Mouse (Mus musculus) liver, embryonic 13.5 days (tissue): Measurements from ENCODE around the gene Lhx3. TPM values are rescaled to one million over a fixed set of nuclear protein-coding genes. Genes with fewer than 3 reads are reported as not detected.
A peak's percentile ranks its signal among the peaks of the same experiment; 100 is the strongest.

Experiments
- ATAC-seq: fragments of 200-750 bp; cut with Nextera tagmentation; 2 replicates; pipeline ENCODE4 v1.8.0; 2017; ENCODE audit warnings: low read depth, mild to moderate bottlenecking, moderate number of reproducible peaks, moderate library complexity
- DNase-seq: peaks from one replicate; pipeline ENCODE4 v3.0.0; 2022
- H3K27ac ChIP-seq: fragments of 300-500 bp; sonication (generic); 2 replicates; pipeline ENCODE4 v1.5.1; 2015; ENCODE audit warnings: moderate library complexity, mild to moderate bottlenecking, inconsistent platforms
- H3K27me3 ChIP-seq: fragments of 300-500 bp; sonication (generic); 2 replicates; pipeline ENCODE4 v1.6.1; 2015; ENCODE audit warnings: mild to moderate bottlenecking, inconsistent platforms
- H3K36me3 ChIP-seq: fragments of 300-500 bp; sonication (generic); 2 replicates; pipeline ENCODE4 v1.6.1; 2015; ENCODE audit warnings: mild to moderate bottlenecking, inconsistent platforms
- H3K4me1 ChIP-seq: fragments of 300-500 bp; sonication (generic); replicated peaks from 2 replicates; pipeline ENCODE4 v1.6.1; 2015; ENCODE audit warnings: inconsistent platforms
- H3K4me2 ChIP-seq: fragments of 300-500 bp; sonication (generic); 2 replicates; pipeline ENCODE4 v1.6.1; 2015; ENCODE audit warnings: inconsistent platforms, mild to moderate bottlenecking, moderate library complexity
- H3K4me3 ChIP-seq: fragments of 300-500 bp; sonication (generic); replicated peaks from 2 replicates; pipeline ENCODE4 v1.5.1; 2015; ENCODE audit warnings: mild to moderate bottlenecking, inconsistent platforms
- H3K9ac ChIP-seq: fragments of 300-500 bp; sonication (generic); 2 replicates; pipeline ENCODE4 v1.6.1; 2015; ENCODE audit warnings: mild to moderate bottlenecking, inconsistent platforms
- H3K9me3 ChIP-seq: fragments of 300-500 bp; sonication (generic); replicated peaks from 2 replicates; pipeline ENCODE4 v1.6.1; 2016; ENCODE audit warnings: inconsistent platforms
- whole genome bisulfite sequencing: fragments of 180-500 bp; shearing (Covaris S2); methylation state at CpG from one replicate; pipeline ENCODE4 v1.1.7; 2015; ENCODE audit not compliant: insufficient replicate concordance; 5-methylcytosine and 5-hydroxymethylcytosine counted together
- polyA plus RNA-seq: library from polyadenylated mRNA; unstranded; fragments of >200 nt; fragmentation: Nextera tagmentation; extraction: Ambion mirVana; gene quantifications from 2 replicates; pipeline ENCODE4 v1.2.1, GENCODE M21; 2015

The Lhx3 gene
- polyA plus RNA-seq = not detected in 2 replicates

DNA sequence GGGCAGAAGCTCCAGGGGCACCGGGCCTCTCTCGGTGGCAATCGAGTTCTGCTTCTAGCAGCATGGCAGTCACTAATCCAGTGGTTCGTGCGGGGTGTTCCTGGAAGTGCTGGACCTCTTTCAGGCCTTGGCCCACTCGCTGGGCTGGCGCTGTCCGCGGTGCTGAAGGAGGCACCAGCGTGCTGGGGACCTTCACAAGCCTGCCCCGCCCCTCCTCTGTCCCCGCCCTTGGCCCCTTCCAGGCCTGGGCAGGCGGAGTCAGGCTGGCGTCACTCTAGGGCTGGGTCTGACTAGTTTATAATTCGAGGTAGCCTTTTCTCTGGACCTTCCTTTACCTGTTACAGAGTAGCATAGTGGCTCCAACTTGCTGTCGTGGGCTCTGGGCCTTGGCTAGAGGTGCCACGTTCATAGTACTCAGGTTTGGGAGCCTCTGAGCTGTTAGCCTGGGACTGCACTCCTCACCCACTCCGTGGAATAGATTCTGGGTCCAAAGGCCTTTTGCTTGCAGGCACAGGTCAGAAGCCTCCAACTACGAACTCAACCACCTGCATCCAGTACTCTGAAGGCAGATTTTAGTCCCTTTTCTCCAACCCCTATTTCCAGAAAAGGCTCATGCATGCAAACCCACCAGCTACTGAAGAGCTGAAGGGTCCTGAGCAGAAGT, at the start of gene Lhx3:
Gene Lhx3, minus strand, starts transcription at position 164 of the 664 bp plus-strand sequence.
- WGBS = 7% methylated on average over 19 of the region's 19 CpGs
- Histone ChIP-seq H3K36me3 (peaks cover 29% of the 10 kb centered on the region), H3K4me3 (no peak within 1 kb of the TSS), H3K27ac (no peak within 1 kb of the TSS), H3K27me3 (peaks cover 48% of the 10 kb centered on the region), H3K9me3 (no peaks in the 10 kb centered on the region), H3K4me1 (peaks cover 10% of the 10 kb centered on the region), H3K4me2 (peak within 1 kb of the TSS; percentile 5; the same call in 1 of the 2 replicates), H3K9ac (no peak within 1 kb of the TSS)
- DNase-seq (peak; percentile 77), ATAC-seq (peak; percentile 84)

- no peak for DNase-seq
- Histone ChIP-seq H3K27me3 (peaks cover 17% of the 10 kb centered on the region; the same call in 1 of the 2 replicates), H3K27ac (no peak overlapping the region), H3K4me3 (no peak overlapping the region), H3K9ac (no peak overlapping the region), H3K4me2 (no peak overlapping the region), H3K4me1 (no peaks in the 10 kb centered on the region), H3K36me3 (no peaks in the 10 kb centered on the region), H3K9me3 (no peaks in the 10 kb centered on the region)
- 67% methylated on average over 16 of the region's 16 CpGs for WGBS
- ATAC-seq = no peak
Observed at GRCm38 (mm10) chr2:26257315-26258096, 49.4 kb upstream of the Lhx3 start.

DNA sequence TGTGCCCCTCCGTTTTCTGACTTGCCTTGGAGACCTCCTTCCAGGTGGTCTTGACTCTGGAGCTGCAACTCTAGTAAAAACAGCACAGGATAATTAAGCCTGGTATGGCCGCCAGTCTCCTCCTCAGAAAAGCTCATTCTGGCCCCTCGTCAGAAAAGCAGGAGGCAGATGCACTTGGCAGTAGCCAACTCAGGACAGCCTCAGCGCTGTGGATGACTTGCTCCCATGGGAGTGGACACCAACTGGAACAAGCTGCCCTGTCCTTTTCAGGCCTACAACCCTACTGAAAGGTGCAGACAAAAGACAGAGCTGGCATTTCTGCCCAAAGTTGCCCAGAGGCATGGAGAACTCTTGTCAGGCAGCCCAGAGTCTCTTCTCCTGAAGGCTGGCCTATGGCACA, 46.7 kb upstream of the Lhx3 start:
- no peak overlapping the region for H3K4me3 ChIP-seq
- no peak overlapping the region for H3K4me2 ChIP-seq
- no peak overlapping the region for H3K27ac ChIP-seq
- H3K27me3 ChIP-seq = peaks cover 20% of the 10 kb centered on the region; the same call in 1 of the 2 replicates
- WGBS = 47% methylated on average over 4 of the region's 4 CpGs
- ATAC-seq = no peak
- no peak for DNase-seq
- no peaks in the 10 kb centered on the region for H3K4me1 ChIP-seq
- H3K36me3 ChIP-seq = no peaks in the 10 kb centered on the region
- H3K9ac ChIP-seq = no peak overlapping the region
- no peaks in the 10 kb centered on the region for H3K9me3 ChIP-seq

DNA sequence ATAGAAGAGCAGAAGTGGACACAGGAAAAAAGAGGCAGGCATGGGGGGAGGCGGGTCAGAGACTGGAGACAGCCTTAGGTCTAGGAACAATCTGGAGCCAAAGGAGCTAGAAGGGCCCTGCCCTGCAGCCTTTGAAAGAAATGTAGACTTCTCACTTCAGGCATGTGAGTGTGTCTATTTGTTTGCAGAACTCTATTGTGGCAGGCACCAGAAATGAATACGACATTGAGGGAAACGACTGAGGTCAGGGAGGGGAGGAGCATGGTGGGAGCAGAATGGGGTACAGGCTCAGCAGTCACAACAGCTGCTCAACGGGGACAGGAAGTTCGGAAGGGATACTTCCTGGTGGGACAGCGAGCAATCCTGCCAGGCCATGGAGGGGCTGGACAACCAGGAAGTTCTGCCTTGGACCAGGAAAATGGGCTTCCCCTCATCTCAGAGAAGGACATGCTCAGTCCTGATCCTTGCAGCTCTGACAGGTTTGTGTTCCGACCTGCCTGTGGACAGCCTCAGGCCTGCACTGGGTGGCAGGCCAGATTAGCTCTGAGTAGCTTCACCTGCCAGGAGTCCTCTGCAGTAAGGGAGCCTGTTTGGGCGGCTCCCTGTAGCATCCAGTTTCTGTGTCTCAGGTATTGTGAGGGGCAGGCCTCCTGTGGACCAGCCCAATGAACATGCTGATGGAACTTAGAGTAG, 44.6 kb upstream of the Lhx3 start:
- Histone ChIP-seq H3K9ac (no peak overlapping the region), H3K36me3 (no peaks in the 10 kb centered on the region), H3K27me3 (peaks cover 27% of the 10 kb centered on the region; the same call in 1 of the 2 replicates), H3K4me2 (no peak overlapping the region), H3K9me3 (no peaks in the 10 kb centered on the region), H3K27ac (no peak overlapping the region), H3K4me1 (no peaks in the 10 kb centered on the region), H3K4me3 (no peak overlapping the region)
- ATAC-seq (no peak), DNase-seq (no peak)
- WGBS = 35% methylated on average over 8 of the region's 8 CpGs

- Histone ChIP-seq H3K9ac (no peak overlapping the region), H3K36me3 (no peaks in the 10 kb centered on the region), H3K9me3 (no peaks in the 10 kb centered on the region), H3K4me2 (no peak overlapping the region), H3K4me1 (no peaks in the 10 kb centered on the region), H3K27me3 (peaks cover 15% of the 10 kb centered on the region), H3K4me3 (no peak overlapping the region), H3K27ac (no peak overlapping the region)
- 41% methylated on average over 3 of the region's 3 CpGs for WGBS
- DNase-seq (no peak), ATAC-seq (no peak)
Observed at GRCm38 (mm10) chr2:26247531-26247930, 39.4 kb upstream of the Lhx3 start.

GRCm38 (mm10) chr2:26240841-26241240, 32.8 kb upstream of the Lhx3 start:
- Histone ChIP-seq H3K27me3 (peaks cover 9% of the 10 kb centered on the region; the same call in 1 of the 2 replicates), H3K4me2 (no peak overlapping the region), H3K36me3 (no peaks in the 10 kb centered on the region), H3K4me1 (peaks cover 15% of the 10 kb centered on the region), H3K27ac (no peak overlapping the region), H3K4me3 (no peak overlapping the region), H3K9me3 (no peaks in the 10 kb centered on the region), H3K9ac (no peak overlapping the region)
- ATAC-seq (no peak), DNase-seq (no peak)
- 62% methylated on average over 3 of the region's 3 CpGs for WGBS

- H3K9me3 ChIP-seq = no peaks in the 10 kb centered on the region
- H3K4me2 ChIP-seq = no peak overlapping the region
- H3K27me3 ChIP-seq = 0 out of 2 replicates have a peak, but pooled peaks cover 9% of the 10 kb centered on the region
- no peak overlapping the region for H3K9ac ChIP-seq
- no peak overlapping the region for H3K4me3 ChIP-seq
- no peak overlapping the region for H3K27ac ChIP-seq
- no peak for DNase-seq
- H3K4me1 ChIP-seq = peaks cover 21% of the 10 kb centered on the region
- H3K36me3 ChIP-seq = no peaks in the 10 kb centered on the region
- 52% methylated on average over 9 of the region's 9 CpGs for WGBS
- no peak for ATAC-seq
Observed at GRCm38 (mm10) chr2:26240330-26240729, 32.2 kb upstream of the Lhx3 start.

DNA sequence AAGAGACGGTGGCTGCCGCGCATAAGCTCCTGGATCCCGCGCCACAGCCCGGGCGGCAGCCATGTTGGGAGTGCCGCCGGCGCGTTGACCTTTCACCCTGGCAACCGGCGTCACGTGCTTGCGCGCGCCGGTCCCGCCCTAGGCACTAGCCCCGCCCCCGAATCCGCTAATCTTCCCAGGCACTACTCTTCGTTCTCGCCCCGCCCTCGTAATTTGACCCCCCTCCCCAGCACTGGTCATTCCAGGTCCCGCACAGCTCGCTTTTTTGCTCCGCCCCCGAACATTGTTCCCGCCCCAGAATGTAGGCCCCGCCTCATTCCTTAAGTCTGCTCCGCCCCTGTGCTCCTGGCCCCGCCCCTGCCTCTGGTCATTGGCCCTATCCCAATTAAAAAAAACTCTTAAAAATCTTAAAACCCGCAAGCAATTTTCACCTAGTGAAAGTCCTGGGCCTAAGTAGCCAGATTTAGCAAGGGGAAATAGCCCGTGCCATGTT, 29.2 kb upstream of the Lhx3 start, which contains the start of gene Qsox2:
Gene Qsox2, minus strand, starts transcription at position 236 of the 493 bp plus-strand sequence.
- Histone ChIP-seq H3K9me3 (no peaks in the 10 kb centered on the region), H3K4me3 (peak within 1 kb of the TSS; percentile 95), H3K27ac (peak within 1 kb of the TSS; percentile 87), H3K4me1 (peaks cover 38% of the 10 kb centered on the region), H3K36me3 (no peaks in the 10 kb centered on the region), H3K9ac (peak within 1 kb of the TSS; percentile 93), H3K4me2 (peak within 1 kb of the TSS; percentile 94), H3K27me3 (0 out of 2 replicates have a peak, but pooled peaks cover 9% of the 10 kb centered on the region)
- ATAC-seq (peak; percentile 79), DNase-seq (peak; percentile 88)
- 1% methylated on average over 36 of the region's 36 CpGs for WGBS

DNA sequence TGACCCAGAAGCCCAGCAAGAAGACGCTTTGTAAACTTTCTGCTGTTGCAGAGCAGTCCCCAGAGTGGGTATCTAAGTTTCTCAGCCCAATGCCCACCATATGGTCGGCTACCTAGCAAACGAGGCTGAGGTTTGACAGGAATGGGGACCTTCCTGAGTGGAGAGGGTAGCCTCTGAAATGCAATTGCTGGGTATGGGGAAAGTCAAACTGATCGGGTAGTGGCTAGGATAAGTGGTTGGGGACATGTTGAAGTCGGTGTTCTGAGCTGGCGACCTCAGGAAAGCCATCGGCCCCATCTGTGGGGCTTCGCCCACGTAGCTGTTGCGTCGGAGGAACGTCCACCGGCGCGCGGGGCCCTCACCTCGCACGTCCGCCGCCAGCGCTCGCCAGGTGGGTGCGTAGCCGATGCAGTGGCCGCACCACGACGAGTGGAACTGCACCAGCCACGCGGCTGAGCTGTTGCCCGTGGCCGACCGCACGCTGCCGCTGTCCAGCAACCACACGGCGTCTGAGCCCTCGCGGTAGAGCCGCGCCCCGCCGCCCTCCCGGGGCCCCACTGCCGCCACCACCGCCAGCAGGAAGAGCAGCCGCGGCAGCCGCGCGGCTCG, 28.7 kb upstream of the Lhx3 start:
- H3K36me3 ChIP-seq = no peaks in the 10 kb centered on the region
- peak overlapping the region; percentile 93 for H3K9ac ChIP-seq
- DNase-seq (no peak), ATAC-seq (peak; percentile 31)
- peak overlapping the region; percentile 94 for H3K4me2 ChIP-seq
- H3K4me1 ChIP-seq = peaks cover 38% of the 10 kb centered on the region
- no peaks in the 10 kb centered on the region for H3K9me3 ChIP-seq
- WGBS = under 1% methylated on average over 50 of the region's 51 CpGs
- H3K27me3 ChIP-seq = 0 out of 2 replicates have a peak, but pooled peaks cover 9% of the 10 kb centered on the region
- peak overlapping the region; percentile 87 for H3K27ac ChIP-seq
- H3K4me3 ChIP-seq = peak overlapping the region; percentile 95

DNA sequence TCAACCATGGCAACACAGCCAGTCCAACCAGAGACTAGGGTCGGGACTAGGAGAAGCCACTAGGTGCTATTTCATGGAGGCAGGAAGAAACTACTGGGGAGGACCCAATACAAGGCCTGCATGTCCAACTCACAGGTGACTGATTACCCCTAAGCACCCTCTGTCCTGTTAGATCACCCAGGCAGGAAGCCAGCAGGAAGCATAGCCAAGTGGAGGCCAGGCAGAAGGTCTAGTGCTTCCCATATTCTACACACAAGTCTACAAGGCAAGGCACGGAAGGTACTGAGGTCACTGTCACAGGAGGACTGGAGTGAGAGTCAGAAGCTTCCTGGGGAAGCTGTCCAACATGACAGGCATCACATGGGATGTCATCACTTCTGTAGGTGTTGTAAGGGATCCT, 26.7 kb upstream of the Lhx3 start:
- DNase-seq (no peak), ATAC-seq (no peak)
- 57% methylated on average over 2 of the region's 2 CpGs for WGBS
- Histone ChIP-seq H3K9ac (0 out of 2 replicates have a peak overlapping the region, but pooled peaks have one; percentile 1), H3K4me2 (no peak overlapping the region), H3K4me3 (no peak overlapping the region), H3K27ac (no peak overlapping the region), H3K9me3 (no peaks in the 10 kb centered on the region), H3K27me3 (0 out of 2 replicates have a peak, but pooled peaks cover 4% of the 10 kb centered on the region), H3K36me3 (no peaks in the 10 kb centered on the region), H3K4me1 (peaks cover 38% of the 10 kb centered on the region)
